Mouse (Mus musculus) intestine, embryonic 15.5 days (tissue): Measurements from ENCODE around the gene Galnt6. TPM values are rescaled to one million over a fixed set of nuclear protein-coding genes. Genes with fewer than 3 reads are reported as not detected.

Source experiments
- ATAC-seq: fragments of 200-750 bp; cut with Nextera tagmentation; 2 replicates; pipeline ENCODE4 v1.8.0; 2017; ENCODE audit warnings: moderate TSS enrichment, moderate library complexity
- H3K27ac ChIP-seq: fragments of 300-500 bp; sonication (generic); 2 replicates; pipeline ENCODE4 v1.5.1; 2015; ENCODE audit warnings: mild to moderate bottlenecking, inconsistent platforms
- H3K27me3 ChIP-seq: fragments of 300-500 bp; sonication (generic); replicated peaks from 2 replicates; pipeline ENCODE4 v1.6.1; 2015; ENCODE audit warnings: inconsistent platforms
- H3K36me3 ChIP-seq: fragments of 300-500 bp; sonication (generic); 2 replicates; pipeline ENCODE4 v1.6.1; 2015; ENCODE audit warnings: inconsistent platforms
- H3K4me1 ChIP-seq: fragments of 300-500 bp; sonication (generic); replicated peaks from 2 replicates; pipeline ENCODE4 v1.6.1; 2015; ENCODE audit warnings: inconsistent platforms
- H3K4me2 ChIP-seq: fragments of 300-500 bp; sonication (generic); replicated peaks from 2 replicates; pipeline ENCODE4 v1.6.1; 2015; ENCODE audit warnings: mild to moderate bottlenecking, inconsistent platforms
- H3K4me3 ChIP-seq: fragments of 300-500 bp; sonication (generic); replicated peaks from 2 replicates; pipeline ENCODE4 v1.5.1; 2015; ENCODE audit warnings: inconsistent platforms
- H3K9ac ChIP-seq: fragments of 300-500 bp; sonication (generic); 2 replicates; pipeline ENCODE4 v1.6.1; 2015; ENCODE audit warnings: inconsistent platforms
- H3K9me3 ChIP-seq: fragments of 300-500 bp; sonication (generic); 2 replicates; pipeline ENCODE4 v1.6.1; 2016; ENCODE audit warnings: inconsistent platforms
- WGBS: fragments of 180-500 bp; shearing (Covaris S2); methylation state at CpG from one replicate; pipeline ENCODE4 v1.1.7; 2015; 5-methylcytosine and 5-hydroxymethylcytosine counted together
- polyA plus RNA-seq: library from polyadenylated mRNA; unstranded; fragments of >200 nt; fragmentation: Nextera tagmentation; extraction: Ambion mirVana; gene quantifications from 2 replicates; pipeline ENCODE4 v1.2.1, GENCODE M21; 2015

Gene Galnt6
- polyA plus RNA-seq, 1 experiment from 2014 or later: 4.2 TPM

- H3K4me1 ChIP-seq: peaks cover 16% of the 10 kb centered on the region
- H3K4me3 ChIP-seq: no peak overlapping the region
- H3K27ac ChIP-seq: no peak overlapping the region
- H3K27me3 ChIP-seq: peaks cover 26% of the 10 kb centered on the region
- no peak overlapping the region for H3K4me2 ChIP-seq
- peak; percentile 29; the same call in 1 of the 2 replicates for ATAC-seq
- WGBS: 52% methylated on average over 9 of the region's 9 CpGs
- no peaks in the 10 kb centered on the region for H3K36me3 ChIP-seq
- H3K9me3 ChIP-seq: no peaks in the 10 kb centered on the region
- no peak overlapping the region for H3K9ac ChIP-seq
Measured at GRCm38 (mm10) chr15:100731081-100731480, 1.9 kb upstream of the Galnt6 start.

DNA sequence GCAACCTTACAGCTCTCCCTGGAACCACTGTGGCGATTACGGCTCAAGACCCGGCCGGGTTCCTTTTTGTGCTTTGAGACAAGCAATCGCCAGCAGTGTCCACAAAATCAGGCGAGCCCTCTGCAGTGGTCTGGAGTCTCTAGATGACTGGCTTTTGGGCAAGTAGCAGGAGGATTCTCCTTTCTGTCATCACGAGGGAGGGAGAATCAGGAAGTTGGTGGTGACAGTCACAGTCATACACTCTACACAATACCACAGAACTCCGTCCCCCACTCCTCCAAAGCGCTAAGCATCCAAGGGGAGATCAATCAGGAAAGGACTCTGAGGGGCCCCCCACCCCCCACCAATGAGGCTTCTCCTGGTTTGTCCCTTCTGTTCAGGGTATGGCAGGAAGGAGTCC is 590 bp downstream of the Galnt6 start:
- Histone ChIP-seq H3K9ac (no peak overlapping the region), H3K36me3 (no peaks in the 10 kb centered on the region), H3K4me1 (peaks cover 16% of the 10 kb centered on the region), H3K9me3 (no peaks in the 10 kb centered on the region), H3K27me3 (peaks cover 26% of the 10 kb centered on the region), H3K4me3 (peak overlapping the region; percentile 39), H3K27ac (no peak overlapping the region), H3K4me2 (peak overlapping the region; percentile 71)
- WGBS: 35% methylated on average over 9 of the region's 9 CpGs
- no peak for ATAC-seq

DNA sequence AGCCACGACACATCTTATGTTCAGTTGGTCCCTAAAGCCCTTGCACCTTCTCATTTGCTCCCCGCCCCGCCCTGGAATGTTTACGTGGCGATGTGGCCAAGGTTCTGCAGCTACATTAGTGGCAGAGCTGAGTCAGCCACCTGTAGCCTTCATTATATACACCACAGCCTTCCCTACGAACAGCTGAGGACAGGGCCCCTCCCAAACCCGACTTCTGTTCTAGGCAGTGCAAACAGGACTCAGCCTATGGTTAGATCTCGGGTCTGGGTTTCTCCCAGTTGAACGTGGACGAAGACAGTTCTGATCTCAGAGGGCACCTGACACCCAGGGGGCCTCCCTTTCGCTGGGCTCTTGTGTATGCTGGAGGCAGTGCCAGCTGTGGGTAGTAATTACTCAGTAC is 1.3 kb downstream of the Galnt6 start:
- 65% methylated on average over 11 of the region's 11 CpGs for WGBS
- Histone ChIP-seq H3K9ac (no peak overlapping the region), H3K4me1 (peaks cover 16% of the 10 kb centered on the region), H3K27ac (no peak overlapping the region), H3K9me3 (no peaks in the 10 kb centered on the region), H3K36me3 (no peaks in the 10 kb centered on the region), H3K4me2 (no peak overlapping the region; the same call in 1 of the 2 replicates), H3K4me3 (no peak overlapping the region), H3K27me3 (peaks cover 26% of the 10 kb centered on the region)
- ATAC-seq: peak; percentile 64; the same call in 1 of the 2 replicates

DNA sequence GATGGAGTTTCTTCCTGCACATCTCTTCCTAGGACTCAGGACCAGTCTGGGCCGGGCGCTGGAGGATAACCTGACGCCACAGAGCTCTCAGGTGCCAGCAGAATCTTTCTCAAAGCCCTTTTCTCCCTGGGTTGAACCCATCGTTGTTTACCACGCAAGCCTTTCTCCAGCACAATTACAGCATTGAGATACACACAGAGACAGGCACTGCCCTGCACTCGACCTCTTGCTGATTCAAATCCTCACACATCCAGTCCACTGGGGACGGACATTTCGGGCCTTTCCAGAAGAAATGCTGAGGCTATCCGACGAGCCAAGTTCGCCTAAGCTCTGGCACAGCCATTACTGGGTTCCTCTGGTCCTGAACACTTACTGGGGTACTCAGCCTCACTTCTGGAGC is 2.5 kb downstream of the Galnt6 start:
- no peaks in the 10 kb centered on the region for H3K36me3 ChIP-seq
- WGBS: 87% methylated on average over 11 of the region's 11 CpGs
- ATAC-seq: no peak
- H3K27ac ChIP-seq: no peak overlapping the region
- peaks cover 26% of the 10 kb centered on the region for H3K27me3 ChIP-seq
- H3K4me2 ChIP-seq: no peak overlapping the region
- H3K4me1 ChIP-seq: peaks cover 19% of the 10 kb centered on the region
- no peak overlapping the region for H3K9ac ChIP-seq
- no peaks in the 10 kb centered on the region for H3K9me3 ChIP-seq
- no peak overlapping the region for H3K4me3 ChIP-seq

DNA sequence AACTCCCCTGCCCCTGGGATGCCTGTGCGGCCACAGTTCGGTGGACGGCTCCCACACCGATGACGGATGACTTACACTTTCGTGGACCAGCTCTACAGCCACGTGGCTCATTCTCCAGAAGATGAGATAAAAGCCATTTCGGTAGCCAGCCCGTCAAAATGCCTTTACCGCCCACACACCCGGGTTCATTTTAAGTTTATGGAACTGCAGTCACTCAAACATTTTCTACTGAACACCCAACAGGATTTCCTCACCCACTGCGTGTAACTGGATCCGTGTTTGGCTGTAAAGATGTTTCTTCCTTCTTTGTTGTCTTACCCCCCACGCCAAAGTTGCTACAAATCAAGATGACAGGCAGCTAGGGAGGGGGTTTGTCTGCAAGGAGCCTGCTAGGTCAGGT is 5.7 kb downstream of the Galnt6 start:
- H3K9me3 ChIP-seq: no peaks in the 10 kb centered on the region
- 45% methylated on average over 14 of the region's 14 CpGs for WGBS
- no peak overlapping the region for H3K4me3 ChIP-seq
- H3K27ac ChIP-seq: no peak overlapping the region
- H3K27me3 ChIP-seq: peaks cover 9% of the 10 kb centered on the region
- H3K36me3 ChIP-seq: no peaks in the 10 kb centered on the region
- H3K4me2 ChIP-seq: no peak overlapping the region
- peaks cover 10% of the 10 kb centered on the region; the same call in 1 of the 2 replicates for H3K4me1 ChIP-seq
- ATAC-seq: no peak
- no peak overlapping the region for H3K9ac ChIP-seq

DNA sequence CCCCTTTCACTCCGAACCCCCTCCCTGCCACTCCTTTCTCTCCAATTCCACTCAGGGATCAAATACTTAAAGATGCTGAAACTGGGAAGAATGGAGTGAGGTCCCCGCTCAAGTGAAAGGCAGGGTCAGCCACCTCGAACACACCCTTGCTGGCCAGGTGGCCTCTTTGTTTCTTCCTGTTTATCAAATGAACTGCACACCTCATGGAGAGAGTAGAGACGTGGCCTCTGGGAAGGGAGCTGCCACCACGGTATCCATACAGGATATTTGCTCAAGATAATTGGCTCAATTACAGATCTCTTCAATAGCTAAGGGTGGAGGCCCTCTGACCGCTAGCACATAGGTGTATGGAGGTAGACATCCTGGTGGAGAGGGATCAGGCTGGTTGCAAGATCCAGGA is 6.6 kb downstream of the Galnt6 start:
- Histone ChIP-seq H3K27me3 (no peaks in the 10 kb centered on the region), H3K4me3 (no peak overlapping the region), H3K4me1 (0 out of 2 replicates have a peak, but pooled peaks cover 4% of the 10 kb centered on the region), H3K36me3 (0 out of 2 replicates have a peak, but pooled peaks cover 2% of the 10 kb centered on the region), H3K9me3 (no peaks in the 10 kb centered on the region), H3K27ac (peak overlapping the region; percentile 57; the same call in 1 of the 2 replicates), H3K4me2 (0 out of 2 replicates have a peak overlapping the region, but pooled peaks have one; percentile 12), H3K9ac (no peak overlapping the region)
- WGBS: 62% methylated on average over 6 of the region's 6 CpGs
- peak; percentile 32 for ATAC-seq

DNA sequence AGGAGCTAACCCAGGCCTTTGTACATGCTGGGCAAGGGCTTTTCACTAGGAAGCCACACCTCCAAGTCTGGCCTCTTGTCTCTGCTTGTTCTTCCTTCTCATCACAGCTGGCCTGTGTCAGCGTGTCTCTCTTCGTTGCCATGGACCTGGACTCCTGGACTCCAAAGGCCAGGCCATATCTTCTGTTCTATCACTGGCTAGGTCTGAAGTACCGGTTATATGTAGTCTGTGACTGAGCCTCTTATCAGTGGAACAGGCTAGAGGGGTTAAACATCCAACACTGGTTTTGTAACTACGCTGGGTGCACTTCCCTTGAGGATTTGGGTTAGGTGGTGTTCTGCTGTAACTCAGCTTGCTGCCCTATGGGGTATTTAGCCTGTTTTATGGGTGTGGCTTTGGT is 7.2 kb downstream of the Galnt6 start:
- no peak overlapping the region for H3K4me3 ChIP-seq
- H3K27ac ChIP-seq: peak overlapping the region; percentile 57; the same call in 1 of the 2 replicates
- no peak overlapping the region for H3K9ac ChIP-seq
- 0 out of 2 replicates have a peak, but pooled peaks cover 4% of the 10 kb centered on the region for H3K4me1 ChIP-seq
- no peaks in the 10 kb centered on the region for H3K27me3 ChIP-seq
- H3K36me3 ChIP-seq: 0 out of 2 replicates have a peak, but pooled peaks cover 2% of the 10 kb centered on the region
- ATAC-seq: peak; percentile 95
- no peaks in the 10 kb centered on the region for H3K9me3 ChIP-seq
- H3K4me2 ChIP-seq: 0 out of 2 replicates have a peak overlapping the region, but pooled peaks have one; percentile 12
- WGBS: 37% methylated on average over 4 of the region's 4 CpGs

DNA sequence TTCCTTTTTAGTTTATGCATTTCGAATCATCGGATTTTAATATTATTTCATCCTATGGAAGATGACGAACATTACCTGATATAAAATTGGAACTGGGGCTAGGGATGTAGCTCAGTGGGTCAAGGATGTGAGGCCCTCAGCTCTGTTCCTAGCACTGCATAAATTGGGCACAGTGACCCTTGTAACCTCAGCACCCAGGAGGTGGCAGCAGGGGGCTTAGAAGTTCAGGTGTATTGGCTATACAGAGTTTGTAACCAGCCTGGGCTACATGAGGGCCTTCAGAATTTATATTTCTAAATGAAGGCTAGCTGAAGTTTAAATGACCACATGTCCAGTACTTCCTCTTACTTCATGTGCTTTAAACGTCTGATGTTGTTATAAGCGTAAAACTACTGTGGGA is 7.7 kb downstream of the Galnt6 start:
- no peak overlapping the region for H3K9ac ChIP-seq
- no peak for ATAC-seq
- H3K36me3 ChIP-seq: 0 out of 2 replicates have a peak, but pooled peaks cover 2% of the 10 kb centered on the region
- WGBS: 83% methylated on average over 5 of the region's 5 CpGs
- no peaks in the 10 kb centered on the region for H3K9me3 ChIP-seq
- H3K27ac ChIP-seq: no peak overlapping the region
- H3K4me1 ChIP-seq: 0 out of 2 replicates have a peak, but pooled peaks cover 4% of the 10 kb centered on the region
- no peaks in the 10 kb centered on the region for H3K27me3 ChIP-seq
- no peak overlapping the region for H3K4me3 ChIP-seq
- H3K4me2 ChIP-seq: no peak overlapping the region

DNA sequence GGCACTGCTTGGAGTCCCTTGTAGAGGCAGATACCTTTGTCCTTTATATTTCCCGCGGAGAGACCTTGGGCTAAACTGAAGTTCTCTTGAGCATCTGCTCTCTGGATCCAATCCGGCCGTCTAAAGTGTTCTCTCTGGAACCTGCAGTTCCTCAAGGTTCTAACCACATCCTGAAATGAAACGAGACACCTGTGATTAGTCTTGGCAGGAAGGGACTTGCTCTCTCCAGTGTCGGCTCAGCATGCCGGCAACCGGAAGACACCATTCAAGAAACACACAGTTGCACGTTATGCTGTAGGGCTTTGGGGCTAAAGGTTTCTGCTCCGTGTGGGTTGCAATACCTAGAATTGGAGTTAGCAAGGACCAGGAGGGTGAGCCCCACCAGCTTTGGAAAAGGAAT is 9.1 kb downstream of the Galnt6 start:
- Histone ChIP-seq H3K4me2 (no peak overlapping the region), H3K9me3 (no peaks in the 10 kb centered on the region), H3K9ac (no peak overlapping the region), H3K4me1 (0 out of 2 replicates have a peak, but pooled peaks cover 4% of the 10 kb centered on the region), H3K27me3 (no peaks in the 10 kb centered on the region), H3K27ac (no peak overlapping the region), H3K4me3 (no peak overlapping the region), H3K36me3 (0 out of 2 replicates have a peak, but pooled peaks cover 2% of the 10 kb centered on the region)
- no peak for ATAC-seq
- 81% methylated on average over 10 of the region's 10 CpGs for WGBS

GRCm38 (mm10) chr15:100719217-100719616 is 10.0 kb downstream of the Galnt6 start:
- 0 out of 2 replicates have a peak, but pooled peaks cover 2% of the 10 kb centered on the region for H3K36me3 ChIP-seq
- H3K4me2 ChIP-seq: no peak overlapping the region
- H3K4me3 ChIP-seq: no peak overlapping the region
- H3K27me3 ChIP-seq: no peaks in the 10 kb centered on the region
- WGBS: 95% methylated on average over 5 of the region's 5 CpGs
- H3K9me3 ChIP-seq: no peaks in the 10 kb centered on the region
- H3K4me1 ChIP-seq: 0 out of 2 replicates have a peak, but pooled peaks cover 4% of the 10 kb centered on the region
- no peak overlapping the region for H3K27ac ChIP-seq
- no peak overlapping the region for H3K9ac ChIP-seq
- no peak for ATAC-seq

DNA sequence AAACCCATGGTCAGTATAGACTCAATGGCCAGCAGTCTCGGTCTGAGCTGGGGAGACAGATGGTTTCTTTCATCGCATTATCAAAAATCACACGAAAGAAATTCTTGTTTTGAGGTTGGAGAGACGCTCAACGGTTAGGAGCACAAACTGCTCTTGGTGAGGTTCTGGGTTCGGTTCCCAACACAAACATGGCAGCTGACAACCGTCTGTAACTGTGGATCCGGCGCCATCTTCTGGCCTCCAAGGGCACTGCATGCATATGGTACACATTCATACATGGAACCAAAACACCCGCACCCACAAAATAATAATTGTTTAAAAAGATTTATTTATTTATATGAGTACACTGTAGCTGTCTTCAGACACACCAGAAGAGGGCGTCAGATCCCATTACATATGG is 10.6 kb downstream of the Galnt6 start:
- 0 out of 2 replicates have a peak, but pooled peaks cover 2% of the 10 kb centered on the region for H3K36me3 ChIP-seq
- no peaks in the 10 kb centered on the region for H3K27me3 ChIP-seq
- 80% methylated on average over 11 of the region's 11 CpGs for WGBS
- H3K9ac ChIP-seq: no peak overlapping the region
- H3K9me3 ChIP-seq: no peaks in the 10 kb centered on the region
- 0 out of 2 replicates have a peak, but pooled peaks cover 4% of the 10 kb centered on the region for H3K4me1 ChIP-seq
- no peak overlapping the region for H3K27ac ChIP-seq
- H3K4me3 ChIP-seq: no peak overlapping the region
- no peak overlapping the region for H3K4me2 ChIP-seq
- ATAC-seq: no peak

GRCm38 (mm10) chr15:100717933-100718332 is 11.2 kb downstream of the Galnt6 start:
- Histone ChIP-seq H3K4me3 (no peak overlapping the region), H3K27ac (no peak overlapping the region), H3K9ac (no peak overlapping the region), H3K9me3 (no peaks in the 10 kb centered on the region), H3K36me3 (0 out of 2 replicates have a peak, but pooled peaks cover 2% of the 10 kb centered on the region), H3K4me1 (0 out of 2 replicates have a peak, but pooled peaks cover 4% of the 10 kb centered on the region), H3K27me3 (no peaks in the 10 kb centered on the region), H3K4me2 (no peak overlapping the region)
- no peak for ATAC-seq
- WGBS: 78% methylated on average over 6 of the region's 6 CpGs

- Histone ChIP-seq H3K27ac (no peak overlapping the region), H3K27me3 (no peaks in the 10 kb centered on the region), H3K4me1 (no peaks in the 10 kb centered on the region), H3K36me3 (0 out of 2 replicates have a peak, but pooled peaks cover 2% of the 10 kb centered on the region), H3K9me3 (no peaks in the 10 kb centered on the region), H3K4me3 (no peak overlapping the region), H3K4me2 (no peak overlapping the region), H3K9ac (no peak overlapping the region)
- no peak for ATAC-seq
- WGBS: 77% methylated on average over 9 of the region's 9 CpGs
Measured at GRCm38 (mm10) chr15:100715399-100715993, 13.7 kb downstream of the Galnt6 start.
